Comparison of ENCODE assay signal across 8 mouse cellular contexts in the genomic region with DNA sequence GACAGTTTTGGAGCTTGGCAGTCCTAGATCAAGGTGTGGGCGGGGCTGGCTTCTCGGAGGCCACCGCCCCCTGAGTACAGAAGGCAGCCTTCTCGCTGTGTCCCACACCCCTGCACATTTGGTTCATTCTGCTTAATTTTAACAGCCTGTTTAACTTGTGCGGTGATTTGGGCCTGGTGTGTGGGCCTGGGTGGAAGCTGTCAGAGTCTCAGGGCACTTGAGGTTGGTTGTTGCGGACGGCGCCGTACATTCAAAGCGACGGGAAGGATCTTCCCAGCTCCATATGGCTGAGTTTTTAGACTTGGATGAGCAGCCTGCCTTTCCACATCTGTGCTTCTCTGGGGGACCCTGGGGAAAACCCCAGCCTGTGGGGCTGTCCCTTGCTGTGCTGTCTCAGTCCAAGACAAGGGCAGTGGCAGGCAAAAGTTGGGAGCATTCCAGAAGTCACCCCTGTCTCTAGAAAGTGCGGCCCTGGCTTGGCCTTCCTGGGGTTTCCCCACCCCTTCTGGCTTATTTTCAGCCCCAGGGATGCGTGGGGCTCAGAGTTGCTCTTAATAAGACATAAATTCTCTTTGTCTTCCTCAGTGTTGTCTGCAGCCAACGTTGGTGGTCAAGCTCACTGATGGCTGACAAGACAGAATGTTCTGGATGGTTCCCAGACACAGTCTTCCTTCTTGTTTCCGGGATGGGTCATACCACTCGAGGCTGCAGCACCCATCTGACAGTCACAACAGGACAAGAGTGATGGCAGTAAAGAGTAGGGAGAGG. TPM values are rescaled to one million over a fixed set of nuclear protein-coding genes. Genes with fewer than 3 reads are reported as not detected.
A peak's percentile ranks its signal among the peaks of the same experiment; 100 is the strongest.
DNase-seq lines count a peak whose midpoint lies in the region; ATAC-seq lines count a peak whose summit lies in the region.
"Had no signal": no experiment of that assay in that cellular context is flagged by ENCODE, and none has a peak within 500 bp of the region (broad histone marks: within the 10 kb centered on the region; RNA-seq: fewer than 3 reads in every experiment).

No protein-coding gene starts in this region.

- H3K27me3 ChIP-seq in hindbrain, embryonic 16.5 days (replicated peaks; ENCODE audit: control insufficient read depth, insufficient read depth, low read length), result no peaks in the 10 kb centered on the region
- H3K27me3 ChIP-seq in hindbrain, embryonic 14.5 days (ENCODE audit: control insufficient read depth, insufficient read depth, low read length), result no peaks in the 10 kb centered on the region
- no peaks in the 10 kb centered on the region for H3K27me3 ChIP-seq in intestine, embryonic 14.5 days (replicated peaks; ENCODE audit: control insufficient read depth, insufficient read depth, low read length)
- no peaks in the 10 kb centered on the region for H3K27me3 ChIP-seq in limb, embryonic 15.5 days
- H3K27me3 ChIP-seq: hindbrain, embryonic 15.5 days had no signal

- DNase-seq in hindbrain, embryonic 14.5 days (ENCODE audit: low spot score), result no peak
- peak; percentile 50 to 58 for DNase-seq in adrenal gland, postnatal 36 days
- DNase-seq in intestine, embryonic 14.5 days (ENCODE audit: low spot score), result no peak
- DNase-seq in thymus, postnatal 14 days, result no peak

- no peak overlapping the region for H3K27ac ChIP-seq in hindbrain, embryonic 16.5 days (ENCODE audit: low read depth, low read length)
- no peak overlapping the region for H3K27ac ChIP-seq in hindbrain, embryonic 14.5 days
- peak overlapping the region; percentile 70 for H3K27ac ChIP-seq in intestine, embryonic 14.5 days (ENCODE audit: low read depth)
- H3K27ac ChIP-seq in limb, embryonic 15.5 days, result peak overlapping the region; percentile 59; the same call in 1 of the 2 replicates
- H3K27ac ChIP-seq: hindbrain, embryonic 15.5 days had no signal

- WGBS in hindbrain, embryonic 16.5 days, result 66% methylated on average over 16 of the region's 16 CpGs
- 78% methylated on average over 16 of the region's 16 CpGs for WGBS in hindbrain, embryonic 14.5 days
- 54% methylated on average over 16 of the region's 16 CpGs for WGBS in intestine, embryonic 14.5 days
- WGBS in limb, embryonic 15.5 days, result 56% methylated on average over 16 of the region's 16 CpGs

- no peaks in the 10 kb centered on the region for H3K36me3 ChIP-seq in hindbrain, embryonic 16.5 days (ENCODE audit: control insufficient read depth, insufficient read depth, low read length)
- no peaks in the 10 kb centered on the region for H3K36me3 ChIP-seq in hindbrain, embryonic 14.5 days (replicated peaks; ENCODE audit: control insufficient read depth, insufficient read depth)
- no peaks in the 10 kb centered on the region for H3K36me3 ChIP-seq in intestine, embryonic 14.5 days (ENCODE audit: control insufficient read depth, insufficient read depth, low read length)
- no peaks in the 10 kb centered on the region for H3K36me3 ChIP-seq in limb, embryonic 15.5 days
- H3K36me3 ChIP-seq: hindbrain, embryonic 15.5 days had no signal

- no peak overlapping the region for H3K4me3 ChIP-seq in hindbrain, embryonic 16.5 days (ENCODE audit: low read length)
- H3K4me3 ChIP-seq in hindbrain, embryonic 14.5 days (replicated peaks; ENCODE audit: low read length), result no peak overlapping the region
- no peak overlapping the region for H3K4me3 ChIP-seq in intestine, embryonic 14.5 days (ENCODE audit: low read depth, low read length)
- no peak overlapping the region for H3K4me3 ChIP-seq in limb, embryonic 15.5 days
- H3K4me3 ChIP-seq: hindbrain, embryonic 15.5 days had no signal

- no peak overlapping the region for H3K9ac ChIP-seq in hindbrain, embryonic 16.5 days (ENCODE audit: low read depth, low read length)
- H3K9ac ChIP-seq in hindbrain, embryonic 14.5 days, result no peak overlapping the region
- no peak overlapping the region for H3K9ac ChIP-seq in intestine, embryonic 14.5 days (ENCODE audit: low read length)
- no peak overlapping the region for H3K9ac ChIP-seq in limb, embryonic 15.5 days
- H3K9ac ChIP-seq: hindbrain, embryonic 15.5 days had no signal

- H3K4me1 ChIP-seq in hindbrain, embryonic 16.5 days (ENCODE audit: control insufficient read depth, insufficient read depth, low read depth, low read length), result peaks cover 17% of the 10 kb centered on the region
- H3K4me1 ChIP-seq in hindbrain, embryonic 14.5 days (replicated peaks; ENCODE audit: control insufficient read depth, insufficient read depth, low read length), result peaks cover 9% of the 10 kb centered on the region; the same call in 1 of the 2 replicates
- H3K4me1 ChIP-seq in intestine, embryonic 14.5 days (replicated peaks; ENCODE audit: control insufficient read depth, insufficient read depth, low read length), result peaks cover 15% of the 10 kb centered on the region
- H3K4me1 ChIP-seq in limb, embryonic 15.5 days, result peaks cover 27% of the 10 kb centered on the region

- H3K4me2 ChIP-seq in hindbrain, embryonic 16.5 days (ENCODE audit: low read length), result no peak overlapping the region
- H3K4me2 ChIP-seq in hindbrain, embryonic 14.5 days (replicated peaks), result no peak overlapping the region
- H3K4me2 ChIP-seq in intestine, embryonic 14.5 days (ENCODE audit: low read length), result peak overlapping the region; percentile 12; the same call in 1 of the 2 replicates
- no peak overlapping the region for H3K4me2 ChIP-seq in limb, embryonic 15.5 days
- H3K4me2 ChIP-seq: hindbrain, embryonic 15.5 days had no signal

- 0 out of 2 replicates have a peak, but pooled peaks have one; percentile 38 for ATAC-seq in hindbrain, embryonic 16.5 days
- no peak for ATAC-seq in hindbrain, embryonic 14.5 days (ENCODE audit: low FRiP score)
- 0 out of 2 replicates have a peak, but pooled peaks have one; percentile 9 for ATAC-seq in intestine, embryonic 14.5 days (replicated peaks; ENCODE audit: low FRiP score, low TSS enrichment, low read depth)
- no peak for ATAC-seq in limb, embryonic 15.5 days (ENCODE audit: insufficient number of reproducible peaks, low FRiP score, low TSS enrichment, low read depth)
- no peak for ATAC-seq in megakaryocyte-erythroid progenitor cell, adult 5-6 weeks (replicated peaks; ENCODE audit: low FRiP score, low TSS enrichment, poor library complexity, severe bottlenecking)

- no peaks in the 10 kb centered on the region for H3K9me3 ChIP-seq in hindbrain, embryonic 16.5 days (ENCODE audit: control insufficient read depth, low read length)
- H3K9me3 ChIP-seq in hindbrain, embryonic 14.5 days (ENCODE audit: control insufficient read depth, low read length), result no peaks in the 10 kb centered on the region
- H3K9me3 ChIP-seq in intestine, embryonic 14.5 days (ENCODE audit: control insufficient read depth, low read length), result no peaks in the 10 kb centered on the region
- no peaks in the 10 kb centered on the region for H3K9me3 ChIP-seq in limb, embryonic 15.5 days
- H3K9me3 ChIP-seq: hindbrain, embryonic 15.5 days had no signal

RNA-seq across cellular contexts. Expression of a gene that starts 12.7 kb away (rescaled TPM):
- polyA plus RNA-seq in hindbrain, embryonic 16.5 days (2015; fragmentation: Nextera tagmentation; extraction: Ambion mirVana), result 79.1 and 96.8 TPM in 2 replicates
- 51.1 and 51.3 TPM in 2 replicates for polyA plus RNA-seq in hindbrain, embryonic 14.5 days (2014; fragmentation: Nextera tagmentation; extraction: Ambion mirVana)
- total RNA-seq in adrenal gland, postnatal 36 days (2021), result 100 to 1,000 TPM; 160 to 194 TPM
- 88.3 and 94.2 TPM in 2 replicates for polyA plus RNA-seq in intestine, embryonic 14.5 days (2014; fragmentation: Nextera tagmentation; extraction: Ambion mirVana)
- 21.1 and 21.9 TPM in 2 replicates for polyA plus RNA-seq in limb, embryonic 15.5 days (2015; fragmentation: Nextera tagmentation; extraction: Ambion mirVana)
- 17.9 and 19.1 TPM in 2 replicates for total RNA-seq in megakaryocyte-erythroid progenitor cell, adult 5-6 weeks (2014; fragmentation: Nextera tagmentation)
- total RNA-seq in megakaryocyte-erythroid progenitor cell, adult 5-6 weeks (2017), result 8.9 and 9.3 TPM in 2 replicates

Comparison
In these comparisons a context has a peak if more than half of its experiments do, and no peak if none do; other contexts are left out.
1. ATAC-seq: peak in hindbrain, embryonic 16.5 days (single experiment) and intestine, embryonic 14.5 days (single experiment); none in hindbrain, embryonic 14.5 days (single experiment), limb, embryonic 15.5 days (single experiment) and megakaryocyte-erythroid progenitor cell, adult 5-6 weeks (single experiment).
2. H3K27ac ChIP-seq: peak in intestine, embryonic 14.5 days (single experiment) and limb, embryonic 15.5 days (single experiment); none in hindbrain, embryonic 16.5 days (single experiment) and hindbrain, embryonic 14.5 days (single experiment).
3. DNase-seq: peak in adrenal gland, postnatal 36 days (2 of 2); none in hindbrain, embryonic 14.5 days (single experiment), intestine, embryonic 14.5 days (single experiment) and thymus, postnatal 14 days (single experiment).